Mouse (Mus musculus) embryonic facial prominence, embryonic 14.5 days (tissue): ENCODE results near the gene Slc9a2. TPM values are rescaled to one million over a fixed set of nuclear protein-coding genes. Genes with fewer than 3 reads are reported as not detected.
"Not testable (repeated sequence)": the region's sequence is repeated elsewhere in the genome, so short reads cannot be mapped to it uniquely, and the experiment has no call there.

Source experiments
- ATAC-seq: fragments of 200-750 bp; cut with Nextera tagmentation; 2 replicates; pipeline ENCODE4 v1.8.0; 2017; ENCODE audit warnings: low read depth, moderate number of reproducible peaks, moderate TSS enrichment
- DNase-seq: peaks from one replicate; pipeline ENCODE4 v3.0.0-alpha.2; 2015; ENCODE audit warnings: low spot score
- H3K27ac ChIP-seq: fragments of 300-500 bp; sonication (generic); replicated peaks from 2 replicates; pipeline ENCODE4 v1.5.1; 2014; ENCODE audit warnings: low read depth, mild to moderate bottlenecking, low read length, moderate library complexity
- H3K27me3 ChIP-seq: fragments of 300-500 bp; sonication (generic); replicated peaks from 2 replicates; pipeline ENCODE4 v1.6.1; 2014; ENCODE audit warnings: low read length; ENCODE audit not compliant: control insufficient read depth, insufficient read depth
- H3K36me3 ChIP-seq: fragments of 300-500 bp; sonication (generic); 2 replicates; pipeline ENCODE4 v1.6.1; 2014; ENCODE audit warnings: low read length, mixed read lengths; ENCODE audit not compliant: control insufficient read depth, insufficient read depth
- H3K4me1 ChIP-seq: fragments of 300-500 bp; sonication (generic); 2 replicates; pipeline ENCODE4 v1.6.1; 2014; ENCODE audit warnings: antibody characterized with exemption, low read length; ENCODE audit not compliant: control insufficient read depth, insufficient read depth
- H3K4me2 ChIP-seq: fragments of 300-500 bp; sonication (generic); 2 replicates; pipeline ENCODE4 v1.6.1; 2014; ENCODE audit warnings: low read depth, mild to moderate bottlenecking, low read length, moderate library complexity, mixed read lengths
- H3K4me3 ChIP-seq: fragments of 300-500 bp; sonication (generic); 2 replicates; pipeline ENCODE4 v1.5.1; 2014; ENCODE audit warnings: low read depth, mild to moderate bottlenecking, low read length
- H3K9ac ChIP-seq: fragments of 300-500 bp; sonication (generic); 2 replicates; pipeline ENCODE4 v1.6.1; 2014; ENCODE audit warnings: low read depth, mild to moderate bottlenecking, low read length, moderate library complexity, mixed read lengths
- H3K9me3 ChIP-seq: fragments of 300-500 bp; sonication (generic); 2 replicates; pipeline ENCODE4 v1.6.1; 2016; ENCODE audit warnings: low read length; ENCODE audit not compliant: control insufficient read depth
- WGBS: fragments of 180-500 bp; shearing (Covaris S2); extraction: QIAGEN DNeasy Blood & Tissue Kit; methylation state at CpG from one replicate; pipeline ENCODE4 v1.1.7; 2014; 5-methylcytosine and 5-hydroxymethylcytosine counted together
- polyA plus RNA-seq: library from polyadenylated mRNA; unstranded; fragments of >200 nt; fragmentation: Nextera tagmentation; extraction: Ambion mirVana; gene quantifications from 2 replicates; pipeline ENCODE4 v1.2.1, GENCODE M21; 2014

Slc9a2 gene
- polyA plus RNA-seq, 1 experiment from 2014 or later, result 2.3 TPM

DNA sequence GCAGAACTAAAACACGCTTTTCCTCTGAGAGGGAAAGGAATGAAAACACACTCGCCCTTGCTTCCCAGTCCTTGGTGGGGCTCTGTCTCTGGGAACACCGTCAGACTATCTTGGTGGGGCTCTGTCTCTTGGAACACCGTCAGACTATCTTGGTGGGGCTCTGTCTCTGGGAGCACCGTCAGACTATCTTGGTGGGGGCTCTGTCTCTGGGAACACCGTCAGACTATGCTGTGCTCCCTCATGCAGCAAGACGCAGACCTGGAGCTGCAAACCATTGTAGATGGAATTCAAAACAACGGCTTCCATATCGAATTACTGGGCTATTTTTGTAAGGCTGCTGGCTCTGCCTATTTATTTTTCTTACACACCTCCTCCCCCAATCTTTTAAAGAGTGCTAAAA lies 20.9 kb upstream of the Slc9a2 start:
- peak; percentile 51 for DNase-seq
- 22% methylated on average over 9 of the region's 9 CpGs for WGBS
- Histone ChIP-seq H3K4me3 (no peak overlapping the region), H3K9ac (no peak overlapping the region), H3K4me1 (peaks cover 4% of the 10 kb centered on the region; the same call in 1 of the 2 replicates), H3K27me3 (no peaks in the 10 kb centered on the region), H3K4me2 (peak overlapping the region; percentile 35; the same call in 1 of the 2 replicates), H3K9me3 (no peaks in the 10 kb centered on the region), H3K36me3 (no peaks in the 10 kb centered on the region), H3K27ac (no peak overlapping the region)
- no peak for ATAC-seq

DNA sequence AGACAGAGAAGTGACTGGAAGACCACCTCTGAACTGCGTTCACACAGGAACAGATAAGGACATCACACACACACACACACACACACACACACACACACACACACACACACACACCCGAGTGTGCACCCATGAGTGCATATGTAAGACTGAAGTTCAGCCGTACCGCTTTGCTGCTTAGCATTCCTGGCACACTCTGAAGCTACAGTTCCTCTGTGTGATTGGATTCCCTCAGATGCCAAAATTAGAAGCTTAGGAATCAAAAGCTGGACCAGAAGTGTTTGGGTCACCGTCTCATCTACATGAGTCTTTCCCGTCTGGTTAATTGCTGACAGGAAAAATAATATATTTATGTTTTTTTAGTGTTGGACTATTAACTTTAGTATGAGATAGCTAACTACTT lies 19.5 kb upstream of the Slc9a2 start:
- no peak overlapping the region for H3K4me2 ChIP-seq
- no peak overlapping the region for H3K27ac ChIP-seq
- no peaks in the 10 kb centered on the region for H3K36me3 ChIP-seq
- 81% methylated on average over 5 of the region's 6 CpGs for WGBS
- no peak overlapping the region for H3K9ac ChIP-seq
- H3K27me3 ChIP-seq, result no peaks in the 10 kb centered on the region
- no peak overlapping the region for H3K4me3 ChIP-seq
- DNase-seq (no peak), ATAC-seq (no peak)
- H3K4me1 ChIP-seq, result peaks cover 4% of the 10 kb centered on the region; the same call in 1 of the 2 replicates
- no peaks in the 10 kb centered on the region for H3K9me3 ChIP-seq

DNA sequence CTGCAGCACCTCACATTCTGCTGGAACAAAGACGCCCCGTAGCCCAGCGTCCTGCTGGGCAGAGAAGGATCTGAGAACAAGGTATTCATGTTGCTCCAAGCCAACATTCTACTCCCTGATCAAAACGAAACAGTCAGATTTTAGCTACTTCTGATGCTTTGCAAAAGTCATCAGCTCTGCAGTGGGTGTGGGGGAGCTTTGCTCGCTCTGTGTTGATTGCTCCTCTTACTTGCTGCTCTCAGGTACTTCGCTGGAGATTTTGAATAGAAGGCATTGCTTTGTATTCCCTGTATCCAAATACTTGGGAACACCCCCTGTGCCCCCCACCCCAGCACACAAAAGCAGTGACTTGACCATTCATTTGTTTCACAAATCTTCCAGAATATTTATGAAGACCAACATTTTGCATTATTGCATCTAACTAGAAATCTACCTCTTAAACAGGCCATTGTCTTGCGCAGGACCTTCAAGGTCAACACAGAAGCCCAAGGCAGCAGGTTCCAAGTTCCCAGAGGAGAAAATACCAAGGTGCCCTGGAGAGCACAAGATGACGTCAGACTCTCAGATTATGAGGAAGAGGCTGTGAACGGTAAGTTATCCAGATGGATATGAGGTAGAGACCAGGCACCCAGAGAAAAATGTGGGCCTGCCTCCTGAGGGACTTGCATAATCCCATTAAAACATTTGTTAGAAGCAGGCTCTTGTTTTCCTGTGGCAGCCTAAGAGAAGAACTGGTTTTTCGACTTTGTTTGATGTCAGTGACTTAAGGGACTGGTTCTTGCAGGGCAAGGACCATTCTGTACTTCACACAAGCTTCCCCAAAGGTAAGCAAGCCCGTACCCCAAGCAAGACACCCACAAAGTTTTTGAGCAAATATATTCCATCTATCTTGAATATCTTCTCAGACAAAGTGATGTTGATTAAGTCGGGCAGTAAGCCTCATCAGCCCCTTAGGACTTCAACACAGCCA lies 14.7 kb upstream of the Slc9a2 start:
- no peak overlapping the region for H3K9ac ChIP-seq
- no peak overlapping the region for H3K4me2 ChIP-seq
- H3K9me3 ChIP-seq, result no peaks in the 10 kb centered on the region
- ATAC-seq (peak; percentile 33; the same call in 1 of the 2 replicates), DNase-seq (peak; percentile 61)
- H3K4me3 ChIP-seq, result no peak overlapping the region
- no peaks in the 10 kb centered on the region for H3K36me3 ChIP-seq
- no peaks in the 10 kb centered on the region for H3K4me1 ChIP-seq
- H3K27ac ChIP-seq, result no peak overlapping the region
- no peaks in the 10 kb centered on the region for H3K27me3 ChIP-seq
- 28% methylated on average over 12 of the region's 12 CpGs for WGBS

DNA sequence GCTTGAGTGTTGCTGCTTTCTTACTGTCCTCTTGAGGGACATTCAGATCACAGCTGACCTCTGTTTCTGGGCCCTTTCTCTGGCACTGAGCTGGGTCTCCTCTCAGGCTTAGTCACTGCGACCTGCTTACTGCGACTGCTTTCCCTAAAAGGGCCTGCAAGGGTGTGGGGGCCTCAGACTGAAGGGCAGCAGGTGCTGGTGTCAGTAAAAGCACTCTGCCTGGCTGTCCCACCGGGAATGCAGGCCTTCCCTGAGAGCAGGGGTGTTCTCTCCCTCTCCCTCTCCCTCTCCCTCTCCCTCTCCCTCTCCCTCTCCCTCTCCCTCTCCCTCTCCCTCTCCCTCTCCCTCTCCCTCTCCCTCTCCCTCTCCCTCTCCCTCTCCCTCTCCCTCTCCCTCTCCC lies 12.9 kb upstream of the Slc9a2 start:
- not testable (repeated sequence) for H3K9me3 ChIP-seq, H3K4me1 ChIP-seq, H3K36me3 ChIP-seq, ATAC-seq, H3K27ac ChIP-seq, H3K4me2 ChIP-seq, H3K9ac ChIP-seq, H3K27me3 ChIP-seq, H3K4me3 ChIP-seq
- peak; percentile 31 for DNase-seq
- 12% methylated on average over 3 of the region's 3 CpGs for WGBS

DNA sequence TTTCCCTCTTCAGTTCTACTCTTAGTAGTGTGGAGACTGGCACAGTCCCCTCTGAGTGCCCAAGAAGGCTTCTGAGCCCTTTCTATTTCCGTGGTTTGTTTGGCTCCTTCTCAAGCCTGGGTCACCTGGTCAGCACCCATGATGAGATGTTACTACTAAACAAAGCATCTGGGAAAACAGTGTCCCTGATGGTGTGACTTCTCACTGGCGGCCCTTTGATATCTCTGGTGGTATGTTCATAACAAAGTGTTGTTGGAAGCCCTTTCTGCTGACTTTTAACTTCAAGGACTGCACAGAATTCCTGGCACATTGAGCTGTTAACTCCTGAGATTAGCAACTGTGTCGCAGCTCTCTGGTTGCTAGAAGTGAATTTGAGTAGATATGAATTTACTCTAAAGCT lies 10.3 kb upstream of the Slc9a2 start:
- no peak for ATAC-seq
- Histone ChIP-seq H3K4me3 (no peak overlapping the region), H3K36me3 (no peaks in the 10 kb centered on the region), H3K4me2 (no peak overlapping the region), H3K9me3 (no peaks in the 10 kb centered on the region), H3K27me3 (no peaks in the 10 kb centered on the region), H3K9ac (no peak overlapping the region), H3K27ac (no peak overlapping the region), H3K4me1 (no peaks in the 10 kb centered on the region)
- DNase-seq, result no peak
- WGBS, result 87% methylated on average over 3 of the region's 3 CpGs

DNA sequence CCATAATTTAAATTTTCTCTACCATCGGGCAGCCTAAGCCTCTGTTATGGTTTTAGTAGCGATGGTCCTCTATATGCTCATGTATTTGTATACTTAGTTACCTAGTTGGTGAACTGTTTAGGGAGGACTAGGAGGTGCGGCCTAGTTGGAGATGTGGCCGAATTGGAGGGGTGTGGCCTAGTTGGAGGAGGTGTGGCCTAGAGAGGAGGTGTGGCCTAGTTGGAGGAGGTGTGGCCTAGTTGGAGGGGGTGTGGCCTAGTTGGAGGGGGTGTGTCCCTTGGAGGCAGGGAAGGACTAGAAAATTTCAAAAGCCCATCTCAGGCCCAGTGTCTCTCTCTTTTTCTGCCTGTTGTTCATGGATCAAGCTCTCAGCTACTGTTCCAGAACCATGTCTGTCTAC lies 8.9 kb upstream of the Slc9a2 start:
- ATAC-seq (no peak), DNase-seq (no peak)
- no peaks in the 10 kb centered on the region for H3K36me3 ChIP-seq
- H3K4me3 ChIP-seq, result no peak overlapping the region
- H3K27ac ChIP-seq, result no peak overlapping the region
- H3K4me2 ChIP-seq, result no peak overlapping the region
- no peaks in the 10 kb centered on the region for H3K4me1 ChIP-seq
- H3K9ac ChIP-seq, result no peak overlapping the region
- WGBS, result 96% methylated on average over 4 of the region's 4 CpGs
- no peaks in the 10 kb centered on the region for H3K27me3 ChIP-seq
- no peaks in the 10 kb centered on the region for H3K9me3 ChIP-seq

DNA sequence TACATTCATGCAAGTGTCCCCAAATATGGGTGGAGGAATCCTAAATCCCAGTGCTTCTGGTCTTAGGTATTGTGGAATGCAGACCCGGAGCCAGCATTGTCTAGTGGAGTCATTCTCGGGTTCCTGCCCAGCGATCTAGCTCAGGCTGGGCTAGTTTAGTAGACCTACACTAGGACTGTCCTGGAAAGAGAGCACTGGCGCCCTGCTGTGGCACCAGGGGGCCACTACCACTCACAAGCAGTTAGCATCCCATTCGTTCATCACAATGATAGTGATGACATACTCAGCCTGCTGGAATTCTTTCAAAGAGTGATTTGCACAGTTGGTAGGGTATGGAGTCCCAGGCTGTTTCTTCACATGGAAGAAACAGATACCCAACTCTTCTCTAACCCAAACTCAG lies 3.1 kb upstream of the Slc9a2 start:
- Histone ChIP-seq H3K9me3 (no peaks in the 10 kb centered on the region), H3K4me2 (no peak overlapping the region), H3K9ac (no peak overlapping the region), H3K4me1 (no peaks in the 10 kb centered on the region; the same call in 1 of the 2 replicates), H3K27ac (no peak overlapping the region), H3K36me3 (no peaks in the 10 kb centered on the region), H3K27me3 (peaks cover 38% of the 10 kb centered on the region), H3K4me3 (no peak overlapping the region)
- no peak for DNase-seq
- no peak for ATAC-seq
- 49% methylated on average over 5 of the region's 5 CpGs for WGBS

DNA sequence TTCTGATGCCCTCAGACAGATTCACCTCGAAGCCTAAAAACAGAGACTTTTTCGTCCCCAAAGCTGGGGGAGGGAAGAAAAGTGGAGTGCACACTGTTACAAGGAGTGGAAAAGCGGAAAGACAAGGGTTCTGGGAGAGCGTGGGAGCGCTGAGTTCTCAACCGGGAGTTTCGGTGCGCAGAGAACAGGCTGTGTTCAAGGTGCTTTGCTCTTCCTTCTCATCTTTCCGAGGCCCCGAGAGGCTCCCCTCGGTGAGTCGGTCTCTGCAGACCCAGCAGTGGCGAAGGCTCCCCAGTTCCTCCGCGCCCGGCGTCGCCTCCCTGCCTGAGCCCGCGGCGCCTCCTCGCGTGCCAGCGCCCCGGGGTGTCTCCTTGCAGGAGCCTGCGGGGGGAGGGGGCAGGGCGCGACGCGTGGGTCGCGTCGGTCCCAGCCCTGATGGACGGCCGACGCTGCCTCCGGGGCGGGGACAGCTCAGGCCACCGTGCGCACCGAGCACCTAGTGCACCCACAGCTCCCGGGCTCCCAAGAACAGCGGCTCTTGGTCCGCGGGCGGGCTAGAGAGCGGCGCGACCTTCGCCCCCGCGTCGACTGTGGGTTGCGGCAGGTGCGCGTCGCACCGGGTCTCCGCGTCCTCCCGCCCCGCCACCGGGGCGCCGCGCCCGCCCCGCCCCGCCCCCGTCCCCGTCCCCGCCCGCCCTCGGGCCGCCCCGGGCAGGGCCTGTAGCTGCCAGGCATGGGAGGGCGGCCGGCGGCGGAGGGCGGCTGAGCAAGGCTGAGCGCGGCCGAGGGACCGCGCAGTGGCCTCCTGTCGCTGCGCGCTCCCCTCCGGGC lies 709 bp downstream of the Slc9a2 start:
- 1% methylated on average over 15 of the region's 90 CpGs for WGBS
- ATAC-seq, result peak; percentile 88

More for the DNA sequence above, 709 bp downstream of the Slc9a2 start:
- Histone ChIP-seq H3K4me1 (no peaks in the 10 kb centered on the region; the same call in 1 of the 2 replicates), H3K27me3 (peaks cover 58% of the 10 kb centered on the region), H3K4me3 (peak overlapping the region; percentile 65), H3K4me2 (peak overlapping the region; percentile 100), H3K9me3 (no peaks in the 10 kb centered on the region), H3K36me3 (no peaks in the 10 kb centered on the region), H3K27ac (no peak overlapping the region), H3K9ac (peak overlapping the region; percentile 60)
- peak; percentile 42 for DNase-seq
